Mouse (Mus musculus) right cerebral cortex, postnatal 36 days (tissue): ENCODE measurements around the gene Papss1.
A peak's percentile ranks its signal among the peaks of the same experiment; 100 is the strongest.
"Not testable (repeated sequence)": the region's sequence is repeated elsewhere in the genome, so short reads cannot be mapped to it uniquely, and the experiment has no call there.

ENCODE experiments used
- DNase-seq, 2 experiments: peaks; one replicate each; pipeline ENCODE4 v3.0.0; 2022; ENCODE audit warnings: low spot score in 2 of 2, mixed read lengths in 1 of 2

The Papss1 gene

GRCm38 (mm10) chr3:131564430-131565256 is at the start of gene Papss1:
Papss1 (plus strand) TSS chr3:131564768.
- peak; percentile 100 for DNase-seq

- DNase-seq = no peak
Observed at GRCm38 (mm10) chr3:131516332-131516999, 48.1 kb upstream of the Papss1 start.

GRCm38 (mm10) chr3:131517756-131518155 is 46.8 kb upstream of the Papss1 start:
- no peak for DNase-seq

GRCm38 (mm10) chr3:131521206-131521605 is 43.4 kb upstream of the Papss1 start:
- no peak for DNase-seq

- DNase-seq = no peak
Observed at GRCm38 (mm10) chr3:131522243-131522642, 42.3 kb upstream of the Papss1 start.

GRCm38 (mm10) chr3:131523749-131524148 is 40.8 kb upstream of the Papss1 start:
- DNase-seq = no peak

GRCm38 (mm10) chr3:131524210-131524609 is 40.4 kb upstream of the Papss1 start:
- no peak for DNase-seq

GRCm38 (mm10) chr3:131524779-131525178 is 39.8 kb upstream of the Papss1 start:
- DNase-seq = peak in 1 of 2 experiments; percentile 12

GRCm38 (mm10) chr3:131525229-131525628 is 39.3 kb upstream of the Papss1 start:
- no peak for DNase-seq

- no peak for DNase-seq
Observed at GRCm38 (mm10) chr3:131541244-131541942, 23.2 kb upstream of the Papss1 start.

- not testable (repeated sequence) for DNase-seq
Observed at GRCm38 (mm10) chr3:131547562-131547961, 17.0 kb upstream of the Papss1 start.

- no peak for DNase-seq
Observed at GRCm38 (mm10) chr3:131550046-131550445, 14.5 kb upstream of the Papss1 start.

GRCm38 (mm10) chr3:131552349-131553254 is 12.0 kb upstream of the Papss1 start:
- no peak for DNase-seq

GRCm38 (mm10) chr3:131555771-131556170 is 8.8 kb upstream of the Papss1 start:
- DNase-seq = no peak

- DNase-seq = no peak
Observed at GRCm38 (mm10) chr3:131561591-131561990, 3.0 kb upstream of the Papss1 start.

- DNase-seq = no peak
Observed at GRCm38 (mm10) chr3:131565257-131565610, 666 bp downstream of the Papss1 start.

GRCm38 (mm10) chr3:131566281-131566680 is 1.7 kb downstream of the Papss1 start:
- no peak for DNase-seq

GRCm38 (mm10) chr3:131570506-131570905 is 5.9 kb downstream of the Papss1 start:
- no peak for DNase-seq

- no peak for DNase-seq
Observed at GRCm38 (mm10) chr3:131573555-131573954, 9.0 kb downstream of the Papss1 start.

- DNase-seq = no peak
Observed at GRCm38 (mm10) chr3:131578434-131579104, 14.0 kb downstream of the Papss1 start.

GRCm38 (mm10) chr3:131580040-131580439 is 15.5 kb downstream of the Papss1 start:
- DNase-seq = no peak
